9 mouse cellular contexts compared by ENCODE assay signal in the genomic region with DNA sequence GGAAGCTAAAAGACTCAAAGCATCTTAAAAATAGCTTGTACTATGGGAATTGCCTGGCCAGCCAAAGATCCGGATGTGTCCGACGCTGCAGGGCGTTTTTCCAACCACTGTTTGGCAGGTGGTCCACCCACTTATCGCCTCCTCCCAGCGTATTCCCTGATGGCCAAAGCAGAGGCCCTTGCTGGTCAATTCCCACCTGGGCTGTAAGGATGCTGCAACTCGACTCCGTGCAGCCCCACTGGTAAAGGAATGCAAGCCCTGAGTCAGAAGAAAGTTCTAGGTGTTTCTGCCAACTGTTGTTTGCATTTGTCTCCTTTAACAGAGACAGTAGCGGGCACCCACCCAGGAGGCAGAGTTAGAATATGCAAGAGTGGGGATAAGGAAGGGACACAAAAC. TPM values are rescaled to one million over a fixed set of nuclear protein-coding genes. Genes with fewer than 3 reads are reported as not detected.
DNase-seq lines count a peak whose midpoint lies in the region; ATAC-seq and TF ChIP-seq lines count a peak whose summit lies in the region.
"Had no signal": no experiment of that assay in that cellular context is flagged by ENCODE, and none has a peak within 500 bp of the region (broad histone marks: within the 10 kb centered on the region; RNA-seq: fewer than 3 reads in every experiment).

No protein-coding gene starts in this region.

- H3K4me3 ChIP-seq in testis, adult 2 months (ENCODE audit: control insufficient read depth, low read depth, low read length) = peak overlapping the region; percentile 3; the same call in 1 of the 2 replicates
- H3K4me3 ChIP-seq in heart, embryonic 11.5 days (ENCODE audit: low read depth, low read length) = peak overlapping the region; percentile 59
- peak overlapping the region; percentile 66 for H3K4me3 ChIP-seq in kidney, embryonic 14.5 days (ENCODE audit: low read length)
- peak overlapping the region; percentile 54 for H3K4me3 ChIP-seq in lung, embryonic 15.5 days
- H3K4me3 ChIP-seq in small intestine, adult 2 months (ENCODE audit: low read depth, low read length) = peak overlapping the region; percentile 66

- no peak for DNase-seq in testis, postnatal 14 days (ENCODE audit: low spot score)
- DNase-seq in adrenal gland, postnatal 36 days = no peak
- DNase-seq in adipocyte (ENCODE audit: low spot score) = no peak

- H3K4me2 ChIP-seq in heart, embryonic 11.5 days = peak overlapping the region; percentile 96
- peak overlapping the region; percentile 94 for H3K4me2 ChIP-seq in kidney, embryonic 14.5 days (replicated peaks; ENCODE audit: low read depth, low read length)
- peak overlapping the region; percentile 91 for H3K4me2 ChIP-seq in lung, embryonic 15.5 days

- TF ChIP-seq POLR2A in testis, adult 2 months (IDR thresholded peaks at IDR 0.05; ENCODE audit: control insufficient read depth, low read depth, low read length) = no peak
- no peak for TF ChIP-seq POLR2A in small intestine, adult 2 months (IDR thresholded peaks at IDR 0.05; ENCODE audit: low read depth, low read length)

- no peak for ATAC-seq in heart, embryonic 11.5 days (replicated peaks; ENCODE audit: insufficient number of reproducible peaks, low FRiP score, low TSS enrichment)
- no peak for ATAC-seq in kidney, embryonic 14.5 days (ENCODE audit: low FRiP score, low TSS enrichment)
- ATAC-seq in lung, embryonic 15.5 days (ENCODE audit: borderline replicate concordance, extremely low read depth, low FRiP score, low TSS enrichment) = no peak

- peaks cover 18% of the 10 kb centered on the region for H3K4me1 ChIP-seq in testis, adult 2 months (ENCODE audit: control insufficient read depth, insufficient read depth, low read length)
- H3K4me1 ChIP-seq in heart, embryonic 11.5 days (ENCODE audit: control insufficient read depth, insufficient read depth, low read length) = peaks cover 8% of the 10 kb centered on the region; the same call in 1 of the 2 replicates
- peaks cover 28% of the 10 kb centered on the region for H3K4me1 ChIP-seq in kidney, embryonic 14.5 days (ENCODE audit: control insufficient read depth, insufficient read depth, low read length)
- H3K4me1 ChIP-seq in lung, embryonic 15.5 days = peaks cover 30% of the 10 kb centered on the region
- peaks cover 6% of the 10 kb centered on the region; the same call in 1 of the 2 replicates for H3K4me1 ChIP-seq in small intestine, adult 2 months (ENCODE audit: control insufficient read depth, insufficient read depth, insufficient read length, low read length)

- H3K36me3 ChIP-seq in testis, adult 2 months (ENCODE audit: control insufficient read depth, insufficient read depth, low read length) = no peaks in the 10 kb centered on the region
- H3K36me3 ChIP-seq in heart, embryonic 11.5 days (ENCODE audit: control insufficient read depth, insufficient read depth, low read length) = no peaks in the 10 kb centered on the region
- no peaks in the 10 kb centered on the region for H3K36me3 ChIP-seq in kidney, embryonic 14.5 days (ENCODE audit: control insufficient read depth, insufficient read depth, low read length)
- H3K36me3 ChIP-seq in lung, embryonic 15.5 days = no peaks in the 10 kb centered on the region
- no peaks in the 10 kb centered on the region for H3K36me3 ChIP-seq in small intestine, adult 2 months (ENCODE audit: control insufficient read depth, insufficient read depth, low read length)
- H3K36me3 ChIP-seq: G1E had no signal

- 10% methylated on average over 9 of the region's 9 CpGs for WGBS in heart, embryonic 11.5 days (ENCODE audit: insufficient replicate concordance)
- WGBS in kidney, embryonic 14.5 days = 12% methylated on average over 9 of the region's 9 CpGs
- 10% methylated on average over 9 of the region's 9 CpGs for WGBS in lung, embryonic 15.5 days
- 64% methylated on average over 9 of the region's 9 CpGs for WGBS in small intestine, adult 2 months

- H3K27me3 ChIP-seq in testis, adult 2 months (ENCODE audit: control insufficient read depth, insufficient read depth, low read length) = no peaks in the 10 kb centered on the region
- H3K27me3 ChIP-seq in heart, embryonic 11.5 days (ENCODE audit: control insufficient read depth, insufficient read depth, low read length) = peaks cover 40% of the 10 kb centered on the region
- H3K27me3 ChIP-seq in kidney, embryonic 14.5 days (ENCODE audit: control insufficient read depth, insufficient read depth, low read length) = peaks cover 24% of the 10 kb centered on the region
- H3K27me3 ChIP-seq in lung, embryonic 15.5 days = peaks cover 26% of the 10 kb centered on the region
- H3K27me3 ChIP-seq in small intestine, adult 2 months (ENCODE audit: control insufficient read depth, insufficient read depth, low read length) = peaks cover 25% of the 10 kb centered on the region

- no peak for TF ChIP-seq CTCF in testis, adult 2 months (IDR thresholded peaks at IDR 0.05; ENCODE audit: control insufficient read depth, insufficient read depth, insufficient replicate concordance, low read depth, low read length)
- TF ChIP-seq CTCF in small intestine, adult 2 months (IDR thresholded peaks at IDR 0.05; ENCODE audit: extremely low read depth, insufficient read length, insufficient replicate concordance, low read depth, low read length) = no peak

- no peak overlapping the region for H3K27ac ChIP-seq in testis, adult 2 months (ENCODE audit: control insufficient read depth, insufficient read depth, low read depth, low read length)
- H3K27ac ChIP-seq in heart, embryonic 11.5 days (ENCODE audit: low read depth, low read length) = no peak overlapping the region
- H3K27ac ChIP-seq in kidney, embryonic 14.5 days (ENCODE audit: low read depth, low read length) = peak overlapping the region; percentile 52; the same call in 1 of the 2 replicates
- H3K27ac ChIP-seq in lung, embryonic 15.5 days = no peak overlapping the region
- H3K27ac ChIP-seq in small intestine, adult 2 months (ENCODE audit: insufficient read depth, low read depth, low read length) = peak overlapping the region; percentile 89

- H3K9ac ChIP-seq in heart, embryonic 11.5 days (ENCODE audit: low read depth, low read length) = 0 out of 2 replicates have a peak overlapping the region, but pooled peaks have one; percentile 61
- peak overlapping the region; percentile 72 for H3K9ac ChIP-seq in kidney, embryonic 14.5 days (ENCODE audit: low read depth, low read length)
- peak overlapping the region; percentile 66 for H3K9ac ChIP-seq in lung, embryonic 15.5 days

- no peaks in the 10 kb centered on the region for H3K9me3 ChIP-seq in heart, embryonic 11.5 days (replicated peaks; ENCODE audit: control insufficient read depth, low read length)
- H3K9me3 ChIP-seq in kidney, embryonic 14.5 days (ENCODE audit: control insufficient read depth, low read length) = no peaks in the 10 kb centered on the region
- no peaks in the 10 kb centered on the region for H3K9me3 ChIP-seq in lung, embryonic 15.5 days
- H3K9me3 ChIP-seq: G1E had no signal

RNA-seq across cellular contexts. Expression of a gene that starts 1.5 kb away (rescaled TPM):
- polyA plus RNA-seq in testis, adult 2 months (2012; rRNA removed) = 1.2 and 1.7 TPM in 2 replicates
- polyA plus RNA-seq in heart, embryonic 11.5 days (2014; fragmentation: Nextera tagmentation; extraction: Ambion mirVana) = 0.66 TPM in 2 replicates
- polyA plus RNA-seq in kidney, embryonic 14.5 days (2014; fragmentation: Nextera tagmentation; extraction: Ambion mirVana) = 10.7 and 11.8 TPM in 2 replicates
- polyA plus RNA-seq in lung, embryonic 15.5 days (2015; fragmentation: Nextera tagmentation; extraction: Ambion mirVana) = 2.1 and 2.2 TPM in 2 replicates
- 2.2 and 2.9 TPM in 2 replicates for polyA plus RNA-seq in small intestine, adult 2 months (2012; rRNA removed)
- 1 to 10 TPM; 1.7 to 2.6 TPM for total RNA-seq in adrenal gland, postnatal 36 days (2021)
- total RNA-seq: G1E had no signal
- polyA plus RNA-seq: G1E had no signal

RNA-seq across cellular contexts. Expression of a gene that starts 27.9 kb away (rescaled TPM):
- polyA plus RNA-seq in testis, adult 2 months (2012; rRNA removed) = 5.3 and 5.5 TPM in 2 replicates
- polyA plus RNA-seq in heart, embryonic 11.5 days (2014; fragmentation: Nextera tagmentation; extraction: Ambion mirVana) = 211 and 229 TPM in 2 replicates
- 206 and 236 TPM in 2 replicates for polyA plus RNA-seq in kidney, embryonic 14.5 days (2014; fragmentation: Nextera tagmentation; extraction: Ambion mirVana)
- 222 and 224 TPM in 2 replicates for polyA plus RNA-seq in lung, embryonic 15.5 days (2015; fragmentation: Nextera tagmentation; extraction: Ambion mirVana)
- 3.5 and 5.9 TPM in 2 replicates for polyA plus RNA-seq in small intestine, adult 2 months (2012; rRNA removed)
- total RNA-seq in adrenal gland, postnatal 36 days (2021) = 10 to 100 TPM; 17.3 to 23.5 TPM

RNA-seq across cellular contexts. Expression of a gene that starts 29.0 kb away (rescaled TPM):
- polyA plus RNA-seq in testis, adult 2 months (2012; rRNA removed) = 2.5 and 3.4 TPM in 2 replicates
- polyA plus RNA-seq in heart, embryonic 11.5 days (2014; fragmentation: Nextera tagmentation; extraction: Ambion mirVana) = 12.2 and 15.3 TPM in 2 replicates
- polyA plus RNA-seq in kidney, embryonic 14.5 days (2014; fragmentation: Nextera tagmentation; extraction: Ambion mirVana) = 6.2 and 11.9 TPM in 2 replicates
- 12.6 and 15.0 TPM in 2 replicates for polyA plus RNA-seq in lung, embryonic 15.5 days (2015; fragmentation: Nextera tagmentation; extraction: Ambion mirVana)
- 1.7 and 4.2 TPM in 2 replicates for polyA plus RNA-seq in small intestine, adult 2 months (2012; rRNA removed)
- total RNA-seq in adrenal gland, postnatal 36 days (2021) = 10 to 100 TPM; 12.8 to 14.2 TPM

Comparison
In these comparisons a context has a peak if more than half of its experiments do, and no peak if none do; other contexts are left out.
1. H3K27ac ChIP-seq: peak in kidney, embryonic 14.5 days (single experiment) and small intestine, adult 2 months (single experiment); none in testis, adult 2 months (single experiment), heart, embryonic 11.5 days (single experiment) and lung, embryonic 15.5 days (single experiment).
2. H3K4me3 ChIP-seq: peak in every context shown above with its lines; median percentile 66 in kidney, embryonic 14.5 days; 66 in small intestine, adult 2 months; 59 in heart, embryonic 11.5 days; 54 in lung, embryonic 15.5 days; 3 in testis, adult 2 months.
3. RNA of a gene that starts 27.9 kb away (polyA plus RNA-seq): 206 to 236 TPM in kidney, embryonic 14.5 days, 222 to 224 TPM in lung, embryonic 15.5 days and 211 to 229 TPM in heart, embryonic 11.5 days; 3.5 to 5.9 TPM in small intestine, adult 2 months and 5.3 to 5.5 TPM in testis, adult 2 months; every median in the first group is over 10 times any median in the second.
4. Peak in every context shown above with its lines, with median percentiles within 50 percentile points of each other: H3K4me2 ChIP-seq and H3K9ac ChIP-seq.